Mouse (Mus musculus): Measurements from ENCODE around the gene Slc2a9. TPM values are rescaled to one million over a fixed set of nuclear protein-coding genes. Genes with fewer than 3 reads are reported as not detected.

Gene Slc2a9
- polyA plus RNA-seq, 1 experiment from 2014 or later: 0.48 TPM

- WGBS: 86% methylated on average over 6 of the region's 6 CpGs
- H3K9ac ChIP-seq (ENCODE audit: low read length): no peak overlapping the region
- no peaks in the 10 kb centered on the region for H3K36me3 ChIP-seq (ENCODE audit: control insufficient read depth, insufficient read depth, low read length)
- H3K4me3 ChIP-seq (ENCODE audit: low read depth, low read length): no peak overlapping the region
- H3K27ac ChIP-seq (ENCODE audit: low read depth, low read length): no peak overlapping the region
- ATAC-seq (no peak), DNase-seq (ENCODE audit: low spot score) (no peak)
- H3K9me3 ChIP-seq (replicated peaks; ENCODE audit: control insufficient read depth, low read length): no peaks in the 10 kb centered on the region
- H3K27me3 ChIP-seq (replicated peaks; ENCODE audit: control insufficient read depth, insufficient read depth, low read length): no peaks in the 10 kb centered on the region
- H3K4me1 ChIP-seq (ENCODE audit: control insufficient read depth, insufficient read depth, low read length): no peaks in the 10 kb centered on the region
- no peak overlapping the region for H3K4me2 ChIP-seq (ENCODE audit: low read length)
These were observed 9.1 kb downstream of the Slc2a9 start for GRCm38 (mm10) chr5:38493890-38494289.

- no peak overlapping the region for H3K4me2 ChIP-seq (ENCODE audit: low read length)
- DNase-seq (ENCODE audit: low spot score): no peak
- H3K27ac ChIP-seq (ENCODE audit: low read depth, low read length): no peak overlapping the region
- no peaks in the 10 kb centered on the region for H3K4me1 ChIP-seq (ENCODE audit: control insufficient read depth, insufficient read depth, low read length)
- no peaks in the 10 kb centered on the region for H3K9me3 ChIP-seq (replicated peaks; ENCODE audit: control insufficient read depth, low read length)
- no peak overlapping the region for H3K4me3 ChIP-seq (ENCODE audit: low read depth, low read length)
- 89% methylated on average over 8 of the region's 8 CpGs for WGBS
- no peaks in the 10 kb centered on the region for H3K36me3 ChIP-seq (ENCODE audit: control insufficient read depth, insufficient read depth, low read length)
- H3K27me3 ChIP-seq (replicated peaks; ENCODE audit: control insufficient read depth, insufficient read depth, low read length): no peaks in the 10 kb centered on the region
- no peak for ATAC-seq
- no peak overlapping the region for H3K9ac ChIP-seq (ENCODE audit: low read length)
These were observed 11.2 kb downstream of the Slc2a9 start for GRCm38 (mm10) chr5:38491763-38492162.

GRCm38 (mm10) chr5:38489739-38490138 lies 13.2 kb downstream of the Slc2a9 start:
- ATAC-seq (no peak), DNase-seq (ENCODE audit: low spot score) (no peak)
- no peaks in the 10 kb centered on the region for H3K9me3 ChIP-seq (replicated peaks; ENCODE audit: control insufficient read depth, low read length)
- no peaks in the 10 kb centered on the region for H3K36me3 ChIP-seq (ENCODE audit: control insufficient read depth, insufficient read depth, low read length)
- no peak overlapping the region for H3K4me2 ChIP-seq (ENCODE audit: low read length)
- 90% methylated on average over 4 of the region's 4 CpGs for WGBS
- H3K27me3 ChIP-seq (replicated peaks; ENCODE audit: control insufficient read depth, insufficient read depth, low read length): no peaks in the 10 kb centered on the region
- H3K9ac ChIP-seq (ENCODE audit: low read length): no peak overlapping the region
- no peaks in the 10 kb centered on the region for H3K4me1 ChIP-seq (ENCODE audit: control insufficient read depth, insufficient read depth, low read length)
- H3K4me3 ChIP-seq (ENCODE audit: low read depth, low read length): no peak overlapping the region
- H3K27ac ChIP-seq (ENCODE audit: low read depth, low read length): no peak overlapping the region

- Histone ChIP-seq H3K27me3 (replicated peaks; ENCODE audit: control insufficient read depth, insufficient read depth, low read length) (no peaks in the 10 kb centered on the region), H3K9me3 (replicated peaks; ENCODE audit: control insufficient read depth, low read length) (no peaks in the 10 kb centered on the region), H3K4me3 (ENCODE audit: low read depth, low read length) (no peak overlapping the region), H3K4me1 (ENCODE audit: control insufficient read depth, insufficient read depth, low read length) (no peaks in the 10 kb centered on the region), H3K4me2 (ENCODE audit: low read length) (no peak overlapping the region), H3K27ac (ENCODE audit: low read depth, low read length) (no peak overlapping the region), H3K9ac (ENCODE audit: low read length) (no peak overlapping the region), H3K36me3 (ENCODE audit: control insufficient read depth, insufficient read depth, low read length) (no peaks in the 10 kb centered on the region)
- WGBS: 86% methylated on average over 20 of the region's 20 CpGs
- ATAC-seq (no peak), DNase-seq (ENCODE audit: low spot score) (no peak)
These were observed 14.0 kb downstream of the Slc2a9 start for GRCm38 (mm10) chr5:38488673-38489615.

- H3K36me3 ChIP-seq (ENCODE audit: control insufficient read depth, insufficient read depth, low read length): no peaks in the 10 kb centered on the region
- H3K4me2 ChIP-seq (ENCODE audit: low read length): no peak overlapping the region
- no peaks in the 10 kb centered on the region for H3K27me3 ChIP-seq (replicated peaks; ENCODE audit: control insufficient read depth, insufficient read depth, low read length)
- no peaks in the 10 kb centered on the region for H3K4me1 ChIP-seq (ENCODE audit: control insufficient read depth, insufficient read depth, low read length)
- ATAC-seq (no peak), DNase-seq (ENCODE audit: low spot score) (no peak)
- WGBS: 55% methylated on average over 6 of the region's 6 CpGs
- H3K9ac ChIP-seq (ENCODE audit: low read length): no peak overlapping the region
- H3K4me3 ChIP-seq (ENCODE audit: low read depth, low read length): no peak overlapping the region
- no peak overlapping the region for H3K27ac ChIP-seq (ENCODE audit: low read depth, low read length)
- no peaks in the 10 kb centered on the region for H3K9me3 ChIP-seq (replicated peaks; ENCODE audit: control insufficient read depth, low read length)
These were observed 14.9 kb downstream of the Slc2a9 start for GRCm38 (mm10) chr5:38488026-38488425.

GRCm38 (mm10) chr5:38487247-38487646 lies 15.7 kb downstream of the Slc2a9 start:
- H3K4me3 ChIP-seq (ENCODE audit: low read depth, low read length): no peak overlapping the region
- H3K9ac ChIP-seq (ENCODE audit: low read length): no peak overlapping the region
- no peak for DNase-seq (ENCODE audit: low spot score)
- no peak for ATAC-seq
- H3K27ac ChIP-seq (ENCODE audit: low read depth, low read length): no peak overlapping the region
- no peaks in the 10 kb centered on the region for H3K27me3 ChIP-seq (replicated peaks; ENCODE audit: control insufficient read depth, insufficient read depth, low read length)
- 80% methylated on average over 4 of the region's 4 CpGs for WGBS
- no peaks in the 10 kb centered on the region for H3K9me3 ChIP-seq (replicated peaks; ENCODE audit: control insufficient read depth, low read length)
- H3K4me1 ChIP-seq (ENCODE audit: control insufficient read depth, insufficient read depth, low read length): no peaks in the 10 kb centered on the region
- no peak overlapping the region for H3K4me2 ChIP-seq (ENCODE audit: low read length)
- no peaks in the 10 kb centered on the region for H3K36me3 ChIP-seq (ENCODE audit: control insufficient read depth, insufficient read depth, low read length)

GRCm38 (mm10) chr5:38485946-38486345 lies 17.0 kb downstream of the Slc2a9 start:
- Histone ChIP-seq H3K36me3 (ENCODE audit: control insufficient read depth, insufficient read depth, low read length) (no peaks in the 10 kb centered on the region), H3K9me3 (replicated peaks; ENCODE audit: control insufficient read depth, low read length) (no peaks in the 10 kb centered on the region), H3K27me3 (replicated peaks; ENCODE audit: control insufficient read depth, insufficient read depth, low read length) (no peaks in the 10 kb centered on the region), H3K27ac (ENCODE audit: low read depth, low read length) (no peak overlapping the region), H3K4me3 (ENCODE audit: low read depth, low read length) (no peak overlapping the region), H3K4me1 (ENCODE audit: control insufficient read depth, insufficient read depth, low read length) (no peaks in the 10 kb centered on the region), H3K4me2 (ENCODE audit: low read length) (no peak overlapping the region), H3K9ac (ENCODE audit: low read length) (no peak overlapping the region)
- ATAC-seq: no peak
- WGBS: 80% methylated on average over 4 of the region's 4 CpGs
- no peak for DNase-seq (ENCODE audit: low spot score)

GRCm38 (mm10) chr5:38483518-38484110 lies 19.3 kb downstream of the Slc2a9 start:
- 77% methylated on average over 7 of the region's 7 CpGs for WGBS
- H3K9ac ChIP-seq (ENCODE audit: low read length): no peak overlapping the region
- no peaks in the 10 kb centered on the region for H3K4me1 ChIP-seq (ENCODE audit: control insufficient read depth, insufficient read depth, low read length)
- no peaks in the 10 kb centered on the region for H3K27me3 ChIP-seq (replicated peaks; ENCODE audit: control insufficient read depth, insufficient read depth, low read length)
- H3K36me3 ChIP-seq (ENCODE audit: control insufficient read depth, insufficient read depth, low read length): no peaks in the 10 kb centered on the region
- H3K4me2 ChIP-seq (ENCODE audit: low read length): no peak overlapping the region
- H3K9me3 ChIP-seq (replicated peaks; ENCODE audit: control insufficient read depth, low read length): no peaks in the 10 kb centered on the region
- H3K27ac ChIP-seq (ENCODE audit: low read depth, low read length): no peak overlapping the region
- ATAC-seq (no peak), DNase-seq (ENCODE audit: low spot score) (no peak)
- no peak overlapping the region for H3K4me3 ChIP-seq (ENCODE audit: low read depth, low read length)

Data from forebrain, embryonic 14.5 days (tissue).